In genomic region chr2:103584093-103584492, GRCm38 (mm10) we compare ENCODE assay signal across 20 mouse cellular contexts. TPM values are rescaled to one million over a fixed set of nuclear protein-coding genes. Genes with fewer than 3 reads are reported as not detected.
DNase-seq lines count a peak whose midpoint lies in the region; ATAC-seq and TF ChIP-seq lines count a peak whose summit lies in the region.
"Had no signal": no experiment of that assay in that cellular context is flagged by ENCODE, and none has a peak within 500 bp of the region (broad histone marks: within the 10 kb centered on the region; RNA-seq: fewer than 3 reads in every experiment).

No protein-coding gene starts in this region.

- no peaks in the 10 kb centered on the region for H3K27me3 ChIP-seq in intestine, embryonic 16.5 days (replicated peaks; ENCODE audit: control insufficient read depth, insufficient read depth, low read length)
- no peaks in the 10 kb centered on the region for H3K27me3 ChIP-seq in intestine, postnatal 0 days (replicated peaks; ENCODE audit: control insufficient read depth, insufficient read depth, low read length)
- no peaks in the 10 kb centered on the region for H3K27me3 ChIP-seq in midbrain, embryonic 14.5 days (ENCODE audit: control insufficient read depth, insufficient read depth, low read length)
- H3K27me3 ChIP-seq: embryonic facial prominence, embryonic 15.5 days; limb, embryonic 12.5 days; midbrain, embryonic 13.5 days had no signal

- no peak for TF ChIP-seq CTCF in intestine, postnatal 0 days (IDR thresholded peaks at IDR 0.05; ENCODE audit: low read depth)

- H3K4me3 ChIP-seq in intestine, embryonic 16.5 days (ENCODE audit: low read length): no peak overlapping the region
- no peak overlapping the region for H3K4me3 ChIP-seq in intestine, postnatal 0 days (ENCODE audit: low read depth, low read length)
- no peak overlapping the region for H3K4me3 ChIP-seq in macrophage (ENCODE audit: inconsistent target)
- H3K4me3 ChIP-seq in midbrain, embryonic 14.5 days (replicated peaks; ENCODE audit: low read depth, low read length): no peak overlapping the region
- H3K4me3 ChIP-seq: embryonic facial prominence, embryonic 15.5 days; hindbrain, embryonic 10.5 days; limb, embryonic 12.5 days; midbrain, embryonic 13.5 days had no signal

- peaks cover 9% of the 10 kb centered on the region; the same call in 1 of the 2 replicates for H3K4me1 ChIP-seq in intestine, embryonic 16.5 days (ENCODE audit: control insufficient read depth, insufficient read depth, low read length)
- H3K4me1 ChIP-seq in intestine, postnatal 0 days (replicated peaks; ENCODE audit: control insufficient read depth, insufficient read depth, low read length): no peaks in the 10 kb centered on the region
- H3K4me1 ChIP-seq in midbrain, embryonic 14.5 days (ENCODE audit: control insufficient read depth, insufficient read depth, low read length): no peaks in the 10 kb centered on the region

- peak; percentile 29; the same call in 1 of the 2 replicates for ATAC-seq in intestine, embryonic 16.5 days
- no peak for ATAC-seq in intestine, postnatal 0 days
- ATAC-seq in erythroid progenitor cell, adult 5-6 weeks (replicated peaks; ENCODE audit: low FRiP score, poor library complexity, severe bottlenecking): peak; percentile 93
- no peak for ATAC-seq in midbrain, embryonic 14.5 days (ENCODE audit: low FRiP score, low TSS enrichment)
- ATAC-seq: midbrain, embryonic 13.5 days had no signal

- no peaks in the 10 kb centered on the region for H3K79me2 ChIP-seq in macrophage (ENCODE audit: inconsistent target)

- no peak overlapping the region for H3K9ac ChIP-seq in intestine, embryonic 16.5 days (ENCODE audit: low read depth, low read length)
- H3K9ac ChIP-seq in intestine, postnatal 0 days (ENCODE audit: low read depth, low read length): no peak overlapping the region
- H3K9ac ChIP-seq in midbrain, embryonic 14.5 days (replicated peaks; ENCODE audit: low read length): no peak overlapping the region
- H3K9ac ChIP-seq: embryonic facial prominence, embryonic 15.5 days; limb, embryonic 12.5 days; lung, embryonic 14.5 days; midbrain, embryonic 13.5 days had no signal

- no peaks in the 10 kb centered on the region for H3K9me3 ChIP-seq in intestine, embryonic 16.5 days (ENCODE audit: control insufficient read depth, low read length)
- no peaks in the 10 kb centered on the region for H3K9me3 ChIP-seq in intestine, postnatal 0 days (ENCODE audit: control insufficient read depth)
- no peaks in the 10 kb centered on the region for H3K9me3 ChIP-seq in midbrain, embryonic 14.5 days (ENCODE audit: control insufficient read depth, low read length)
- H3K9me3 ChIP-seq: embryonic facial prominence, embryonic 15.5 days; hindbrain, embryonic 10.5 days; limb, embryonic 12.5 days; midbrain, embryonic 13.5 days had no signal

- no peak overlapping the region for H3K4me2 ChIP-seq in intestine, embryonic 16.5 days (ENCODE audit: low read depth, low read length)
- H3K4me2 ChIP-seq in intestine, postnatal 0 days (replicated peaks; ENCODE audit: low read depth): no peak overlapping the region
- no peak overlapping the region for H3K4me2 ChIP-seq in midbrain, embryonic 14.5 days (ENCODE audit: low read length)
- H3K4me2 ChIP-seq: embryonic facial prominence, embryonic 15.5 days; limb, embryonic 12.5 days; lung, embryonic 14.5 days; midbrain, embryonic 13.5 days had no signal

- H3K27ac ChIP-seq in intestine, embryonic 16.5 days (ENCODE audit: low read length): no peak overlapping the region
- no peak overlapping the region for H3K27ac ChIP-seq in intestine, postnatal 0 days (ENCODE audit: low read depth, low read length)
- peak overlapping the region; percentile 21; the same call in 1 of the 2 replicates for H3K27ac ChIP-seq in macrophage
- no peak overlapping the region for H3K27ac ChIP-seq in midbrain, embryonic 14.5 days (replicated peaks; ENCODE audit: low read depth, low read length)
- H3K27ac ChIP-seq: embryonic facial prominence, embryonic 15.5 days; hindbrain, embryonic 10.5 days; limb, embryonic 12.5 days; midbrain, embryonic 13.5 days had no signal

- DNase-seq in MEL-GATA-1-ER (ENCODE audit: extremely low read depth, low read depth): peak; percentile 37
- DNase-seq in spleen, adult 18-20 months: no peak
- DNase-seq in left cerebral cortex, adult 11 months (ENCODE audit: low spot score): no peak
- DNase-seq in midbrain, embryonic 14.5 days: no peak
- DNase-seq: cerebellum, adult 11 months; cerebellum, postnatal 10 days; embryo, embryonic 11 days; kidney, adult 8-10 months; kidney, postnatal 25 days; layer of hippocampus, adult 9-11 months; lung, embryonic 14.5 days; thymus, postnatal 25 days had no signal

- H3K36me3 ChIP-seq in intestine, embryonic 16.5 days (ENCODE audit: control insufficient read depth, insufficient read depth, low read length): no peaks in the 10 kb centered on the region
- no peaks in the 10 kb centered on the region for H3K36me3 ChIP-seq in intestine, postnatal 0 days (ENCODE audit: control insufficient read depth, insufficient read depth)
- H3K36me3 ChIP-seq in macrophage (ENCODE audit: inconsistent target): no peaks in the 10 kb centered on the region
- H3K36me3 ChIP-seq in midbrain, embryonic 14.5 days (ENCODE audit: control insufficient read depth, insufficient read depth, low read length): no peaks in the 10 kb centered on the region
- H3K36me3 ChIP-seq: embryonic facial prominence, embryonic 15.5 days; hindbrain, embryonic 10.5 days; limb, embryonic 12.5 days; midbrain, embryonic 13.5 days had no signal

RNA-seq across cellular contexts. Expression of gene Abtb2, which starts 18.0 kb away (rescaled TPM):
- polyA plus RNA-seq in intestine, embryonic 16.5 days (2015; fragmentation: Nextera tagmentation; extraction: Ambion mirVana): 4.7 and 5.4 TPM in 2 replicates
- polyA plus RNA-seq in intestine, postnatal 0 days (2015; fragmentation: Nextera tagmentation; extraction: Ambion mirVana): 3.8 and 3.9 TPM in 2 replicates
- 1.4 and 1.7 TPM in 2 replicates for total RNA-seq in erythroid progenitor cell, adult 5-6 weeks (2015; ENCODE audit: low replicate concordance)
- total RNA-seq in erythroid progenitor cell, adult 5-6 weeks (2017; ENCODE audit: low replicate concordance): 1.8 and 2.0 TPM in 2 replicates
- 100 to 1,000 TPM in 2 of 26 experiments, 10 to 100 TPM in 8, 1 to 10 TPM in 16; 1.0 to 160 (median 6.2) TPM for total RNA-seq in macrophage (2018; cell fraction: chromatin; rRNA removed)
- total RNA-seq in macrophage (2018; cell fraction: cytosol; rRNA removed): 10 to 100 TPM in 3 of 26 experiments, 1 to 10 TPM in 14, under 1 TPM in 9; 0.33 to 34.0 (median 2.0) TPM
- 10 to 100 TPM in 11 of 26 experiments, 1 to 10 TPM in 15; 1.2 to 97.5 (median 8.2) TPM for total RNA-seq in macrophage (2018; cell fraction: nucleus; rRNA removed)
- 0.14 to 1.7 TPM (median 0.55 TPM) in 3 replicates for polyA plus RNA-seq in macrophage (2018)
- 8.3 and 10.2 TPM in 2 replicates for polyA plus RNA-seq in midbrain, embryonic 14.5 days (2014; fragmentation: Nextera tagmentation; extraction: Ambion mirVana)

Comparison
In these comparisons a context has a peak if more than half of its experiments do, and no peak if none do; other contexts are left out.
1. ATAC-seq: peak in intestine, embryonic 16.5 days (single experiment) and erythroid progenitor cell, adult 5-6 weeks (single experiment); none in intestine, postnatal 0 days (single experiment) and midbrain, embryonic 14.5 days (single experiment).